Comparison of ENCODE assay signal across 9 mouse cellular contexts in genomic region chr10:6788517-6789237, GRCm38 (mm10). TPM values are rescaled to one million over a fixed set of nuclear protein-coding genes. Genes with fewer than 3 reads are reported as not detected.
DNase-seq lines count a peak whose midpoint lies in the region; ATAC-seq and TF ChIP-seq lines count a peak whose summit lies in the region.
"Had no signal": no experiment of that assay in that cellular context is flagged by ENCODE, and none has a peak within 500 bp of the region (broad histone marks: within the 10 kb centered on the region; RNA-seq: fewer than 3 reads in every experiment).

No protein-coding gene starts in this region.

- no peak overlapping the region for H3K27ac ChIP-seq in cortical plate, adult 2 months (ENCODE audit: insufficient read depth, low read length)
- H3K27ac ChIP-seq in neural tube, embryonic 11.5 days (ENCODE audit: low read depth, low read length), result no peak overlapping the region

- no peak for TF ChIP-seq CTCF in cortical plate, adult 2 months (IDR thresholded peaks at IDR 0.05; ENCODE audit: extremely low read depth, insufficient read depth, low read length)

- H3K27me3 ChIP-seq in neural tube, embryonic 11.5 days (ENCODE audit: control insufficient read depth, insufficient read depth, low read length), result no peaks in the 10 kb centered on the region

- peak; percentile 60 for ATAC-seq in neural tube, embryonic 11.5 days (ENCODE audit: insufficient read depth, low FRiP score, low TSS enrichment)

- H3K4me1 ChIP-seq in cortical plate, adult 2 months (ENCODE audit: control insufficient read depth, insufficient read depth, low read length), result no peaks in the 10 kb centered on the region
- H3K4me1 ChIP-seq in neural tube, embryonic 11.5 days (ENCODE audit: control insufficient read depth, insufficient read depth, low read length), result no peaks in the 10 kb centered on the region

- peak; percentile 39; the same call in 1 of the 2 replicates for TF ChIP-seq POLR2A in cortical plate, adult 2 months (IDR thresholded peaks at IDR 0.05; ENCODE audit: extremely low read depth, insufficient read depth, low read length)

- H3K4me3 ChIP-seq in cortical plate, adult 2 months (ENCODE audit: insufficient read depth, low read length), result peak overlapping the region; percentile 66
- no peak overlapping the region; the same call in 1 of the 2 replicates for H3K4me3 ChIP-seq in neural tube, embryonic 11.5 days (ENCODE audit: low read depth, low read length)

- peak overlapping the region; percentile 34 for H3K4me2 ChIP-seq in neural tube, embryonic 11.5 days (ENCODE audit: low read depth)

- H3K9me3 ChIP-seq in neural tube, embryonic 11.5 days (ENCODE audit: control insufficient read depth, low read length), result no peaks in the 10 kb centered on the region

- peak; percentile 20 to 28 for DNase-seq in cerebellum, postnatal 14 days
- DNase-seq in cerebellum, adult 11-12 months, result no peak
- DNase-seq in 416B (ENCODE audit: low read depth), result peak; percentile 9
- peak; percentile 62 to 70 for DNase-seq in heart, postnatal 14 days
- peak; percentile 5 to 18 for DNase-seq in left cerebral cortex, postnatal 14 days (ENCODE audit: low spot score in 2 of 2)
- DNase-seq in neural tube, embryonic 11.5 days (ENCODE audit: low spot score), result peak; percentile 75
- peak; percentile 4 for DNase-seq in thymus, postnatal 36 days

- 4% methylated on average over 25 of the region's 25 CpGs for WGBS in neural tube, embryonic 11.5 days

- H3K9ac ChIP-seq in neural tube, embryonic 11.5 days (ENCODE audit: low read length), result no peak overlapping the region

- no peaks in the 10 kb centered on the region for H3K36me3 ChIP-seq in neural tube, embryonic 11.5 days (ENCODE audit: control insufficient read depth, insufficient read depth, low read length)

- intact Hi-C loops in heart, postnatal 14 days (cut with DNase I), result no loop called here
- intact Hi-C loops in left cerebral cortex, postnatal 14 days (cut with DNase I), result loop anchor here (5.0 kb wide), 1 partner anchor 751 kb away; no protein-coding TSS in a partner anchor

RNA-seq across cellular contexts. Expression of gene Gm10945, which starts 27.1 kb away (rescaled TPM):
- not detected in 2 replicates for polyA plus RNA-seq in cortical plate, adult 2 months (2012; rRNA removed)
- not detected for total RNA-seq in heart, postnatal 14 days (2021)
- total RNA-seq in left cerebral cortex, postnatal 14 days (2021), result not detected
- polyA plus RNA-seq in neural tube, embryonic 11.5 days (2014; fragmentation: Nextera tagmentation; extraction: Ambion mirVana), result not detected in 2 replicates
- polyA plus RNA-seq: large intestine, adult 2 months had no signal

RNA-seq across cellular contexts. Expression of gene Oprm1, which starts 30.4 kb away (rescaled TPM):
- polyA plus RNA-seq in cortical plate, adult 2 months (2012; rRNA removed), result 0.94 and 1.1 TPM in 2 replicates
- not detected for total RNA-seq in heart, postnatal 14 days (2021)
- total RNA-seq in left cerebral cortex, postnatal 14 days (2021), result 1 to 10 TPM; 7.6 to 8.1 TPM
- polyA plus RNA-seq in neural tube, embryonic 11.5 days (2014; fragmentation: Nextera tagmentation; extraction: Ambion mirVana), result 0.65 and 0.77 TPM in 2 replicates
- polyA plus RNA-seq: large intestine, adult 2 months had no signal

Comparison
In these comparisons a context has a peak if more than half of its experiments do, and no peak if none do; other contexts are left out.
1. RNA of gene Oprm1, which starts 30.4 kb away (total RNA-seq): 7.6 to 8.1 TPM in left cerebral cortex, postnatal 14 days; not detected in heart, postnatal 14 days; every median in the first group is over 4 times any median in the second.